Mouse (Mus musculus) common myeloid progenitor, adult 5-6 weeks (primary cell): ENCODE data around the gene Rtn3. TPM values are rescaled to one million over a fixed set of nuclear protein-coding genes. Genes with fewer than 3 reads are reported as not detected.
"Not testable (repeated sequence)": the region's sequence is repeated elsewhere in the genome, so short reads cannot be mapped to it uniquely, and the experiment has no call there.

Source experiments
- ATAC-seq: replicated peaks from 2 replicates; pipeline ENCODE4 v1.8.0; 2016; ENCODE audit warnings: low read depth, mild to moderate bottlenecking, moderate TSS enrichment, inconsistent platforms; ENCODE audit not compliant: poor library complexity, severe bottlenecking
- total RNA-seq: library from RNA; stranded (forward); fragments of 200-1000, 187-1606 nt; gene quantifications from 2 replicates; pipeline ENCODE4 v1.2.3, GENCODE M21; 2017

Rtn3 gene
- total RNA-seq, result 85.4 and 85.6 TPM in 2 replicates

DNA sequence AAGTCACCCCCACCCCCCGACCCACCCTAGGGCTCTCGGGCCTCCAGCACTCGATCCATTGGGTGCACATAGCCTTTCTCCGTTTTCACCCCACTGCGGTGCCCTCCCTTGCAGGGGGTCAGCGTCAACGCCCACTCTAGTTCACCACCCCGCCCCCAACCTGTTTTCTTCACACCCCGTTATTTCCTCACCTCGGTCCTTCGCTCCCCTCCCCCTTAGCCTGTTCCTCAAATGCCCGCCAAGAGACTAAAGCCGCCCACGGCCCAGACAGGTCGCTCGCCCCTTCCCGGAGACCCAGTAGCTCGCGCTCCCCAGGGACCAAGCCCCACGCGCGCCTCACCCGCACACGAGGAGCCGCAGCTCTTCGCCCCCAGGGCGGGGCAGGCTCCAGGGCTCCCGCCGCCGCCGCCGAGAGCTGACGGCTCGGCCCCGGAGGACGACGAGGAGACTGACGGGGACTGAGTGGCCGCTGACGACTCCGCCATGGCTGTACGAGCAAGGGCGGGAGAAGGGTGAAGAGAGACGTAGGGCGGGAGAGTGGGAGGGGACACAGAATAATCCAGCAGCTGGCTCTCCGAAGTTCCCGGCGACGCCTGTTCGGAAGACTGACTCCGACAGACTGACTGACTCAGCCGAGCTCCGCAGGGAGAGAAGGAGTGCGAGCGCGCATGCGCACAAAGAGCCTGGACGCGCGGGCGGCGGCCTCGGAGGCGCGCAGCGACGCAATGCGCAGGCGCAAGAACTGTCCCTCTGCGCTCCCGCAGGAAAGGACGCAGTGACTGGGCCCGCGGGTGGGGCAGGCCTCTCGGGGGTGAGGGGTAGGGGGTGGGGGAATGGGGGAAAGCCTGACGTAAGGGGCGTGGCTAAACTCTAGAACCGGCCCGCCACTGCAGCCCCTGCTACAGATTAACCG is at the start of gene Rtn3:
Gene Rtn3, minus strand, starts transcription at position 683 of the 913 bp plus-strand sequence.
- peak; percentile 70 for ATAC-seq

DNA sequence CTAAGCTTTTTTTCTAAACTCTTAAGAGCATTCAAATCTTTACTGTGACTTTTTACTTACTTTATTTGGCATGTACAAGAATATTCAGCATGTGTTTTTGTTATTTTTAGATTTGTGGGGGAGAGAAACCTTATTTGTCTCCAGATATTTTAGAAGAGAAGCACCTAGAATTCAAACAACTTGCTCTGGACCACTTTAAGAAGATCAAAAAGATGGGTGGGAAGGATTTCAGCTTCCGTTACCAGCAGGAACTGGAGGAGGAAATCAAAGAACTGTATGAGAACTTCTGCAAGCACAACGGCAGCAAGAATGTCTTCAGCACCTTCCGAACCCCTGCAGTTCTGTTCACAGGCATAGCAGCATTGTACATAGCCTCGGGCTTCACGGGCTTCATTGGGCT is 48.8 kb upstream of the Rtn3 start:
- no peak for ATAC-seq

DNA sequence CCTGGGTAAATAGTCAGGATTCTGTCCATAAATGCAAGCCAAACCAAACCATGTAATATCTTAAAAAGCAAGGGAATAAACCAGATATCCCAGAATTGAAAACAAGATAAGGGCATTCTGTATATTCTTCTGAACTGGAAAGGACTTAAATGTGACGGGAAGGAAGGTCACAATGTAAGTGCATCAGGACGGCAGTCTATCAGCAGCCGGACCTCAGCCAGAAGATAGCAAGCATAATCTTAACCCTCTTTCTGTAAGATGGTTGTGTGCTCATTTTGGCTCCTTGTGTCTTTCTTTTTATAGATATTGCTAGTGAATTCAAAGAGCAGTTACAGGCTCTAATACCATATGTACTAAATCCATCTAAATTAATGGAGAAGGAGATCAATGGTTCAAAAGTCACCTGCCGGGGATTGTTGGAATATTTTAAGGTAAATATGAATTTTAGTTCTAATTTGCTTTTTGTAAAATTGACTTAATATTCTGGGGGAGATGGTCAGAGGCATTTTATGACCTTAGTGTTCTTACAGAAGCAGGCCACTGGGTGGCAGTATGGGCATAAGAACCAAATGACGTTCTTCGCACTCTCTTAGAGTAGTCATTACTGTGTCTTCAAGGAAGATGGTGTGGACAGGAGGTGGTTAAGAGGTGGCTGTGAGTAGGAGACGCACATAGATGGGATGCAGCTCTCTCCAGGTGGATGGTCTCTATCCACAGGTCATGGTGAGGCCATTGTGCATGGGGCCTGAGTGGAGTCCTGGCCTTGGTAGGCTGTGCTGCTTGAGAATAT is 45.8 kb upstream of the Rtn3 start:
- ATAC-seq, result peak; percentile 83

DNA sequence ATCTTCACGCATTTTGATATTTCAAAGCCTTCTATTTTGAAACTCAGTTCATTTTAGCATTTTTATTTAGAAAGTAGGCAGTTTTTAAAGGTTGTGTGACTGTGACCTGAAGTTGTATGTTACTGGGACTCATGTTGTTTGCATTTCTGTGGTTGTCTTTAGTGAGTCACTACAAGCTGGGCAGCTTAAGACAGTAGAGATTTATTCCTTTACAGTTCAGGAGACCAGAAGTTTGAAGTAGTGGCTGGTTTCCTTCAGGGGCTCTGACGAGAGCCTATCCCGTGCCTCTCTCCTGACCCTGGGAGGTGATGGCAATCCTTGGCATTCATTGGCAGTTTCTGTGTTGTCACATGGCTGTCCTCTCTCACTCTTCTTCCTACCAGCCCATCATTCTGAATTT is 41.8 kb upstream of the Rtn3 start:
- ATAC-seq, result no peak

DNA sequence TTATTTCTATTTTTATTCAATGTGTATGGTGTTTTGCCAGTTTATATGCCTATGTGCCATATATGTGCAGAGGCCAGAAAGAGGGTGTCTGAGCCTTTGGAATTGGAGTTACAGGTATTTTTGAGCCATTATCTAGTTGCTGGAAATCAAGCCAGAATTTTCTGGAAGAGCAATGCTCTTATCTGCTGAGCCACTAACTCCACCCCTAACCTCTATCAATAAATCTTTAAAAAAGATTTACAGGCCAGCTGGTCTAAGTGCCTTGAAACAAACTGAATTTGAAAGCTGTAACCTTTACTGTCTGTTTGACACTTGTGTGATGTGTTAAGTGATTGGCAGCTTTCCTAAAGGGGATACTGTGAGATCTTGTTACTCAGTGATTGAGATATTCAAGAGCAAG is 40.7 kb upstream of the Rtn3 start:
- no peak for ATAC-seq

DNA sequence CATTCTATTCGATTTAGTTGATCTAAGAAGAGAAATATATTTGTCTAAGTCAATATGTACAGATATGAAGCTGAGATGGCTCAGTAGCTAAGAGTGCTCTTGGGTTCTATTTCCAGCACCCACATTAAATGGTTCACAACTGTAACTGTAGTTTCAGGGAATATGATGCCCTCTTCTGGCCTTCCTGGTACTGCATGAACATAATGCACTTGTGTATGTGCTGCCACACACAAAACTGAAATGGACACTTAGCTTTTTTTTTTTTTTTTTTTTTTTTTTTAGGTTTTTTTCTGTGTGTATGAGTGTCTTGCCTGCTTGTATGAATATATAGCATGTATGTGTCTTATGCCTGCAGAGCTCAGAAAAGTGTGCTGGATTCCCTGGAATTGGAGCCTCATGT is 40.2 kb upstream of the Rtn3 start:
- no peak for ATAC-seq

DNA sequence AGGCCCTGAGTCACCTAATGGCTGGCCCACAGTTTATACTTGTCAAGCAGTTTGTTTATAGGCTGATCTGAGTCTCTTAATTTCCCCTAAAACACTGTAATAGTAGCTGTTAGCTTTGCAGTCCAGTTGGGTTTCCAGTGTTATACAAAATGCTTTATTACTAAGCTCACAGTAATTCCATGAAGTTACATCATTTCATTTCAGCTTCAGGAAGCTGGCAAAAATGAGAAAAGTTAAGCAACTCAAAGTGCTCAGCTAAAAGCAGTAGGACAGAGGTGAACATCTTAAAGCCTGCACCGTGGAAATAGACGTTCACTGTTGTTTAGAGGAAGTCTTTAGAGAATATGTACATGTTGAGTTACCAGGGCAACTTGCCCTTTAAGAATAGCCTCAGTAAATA is 39.8 kb upstream of the Rtn3 start:
- no peak for ATAC-seq

DNA sequence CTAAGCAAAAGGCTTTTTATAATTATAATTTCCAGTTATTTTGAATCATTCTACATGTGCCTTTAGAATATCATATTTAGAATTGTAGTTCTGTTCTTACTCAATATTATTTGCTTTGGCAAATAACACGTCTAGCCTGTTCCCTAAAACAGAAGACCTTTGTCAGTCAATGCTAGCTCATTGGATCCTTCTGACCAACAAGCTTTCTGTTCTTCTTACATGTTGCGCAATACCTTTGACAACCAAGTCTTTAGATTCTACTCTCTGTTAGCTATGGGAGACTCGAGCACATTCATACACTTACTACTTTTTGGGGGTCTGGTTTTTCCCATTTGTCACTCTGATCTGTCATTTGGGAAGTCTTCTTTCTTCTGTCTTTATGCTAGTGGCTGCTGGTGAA is 38.5 kb upstream of the Rtn3 start:
- ATAC-seq, result no peak

DNA sequence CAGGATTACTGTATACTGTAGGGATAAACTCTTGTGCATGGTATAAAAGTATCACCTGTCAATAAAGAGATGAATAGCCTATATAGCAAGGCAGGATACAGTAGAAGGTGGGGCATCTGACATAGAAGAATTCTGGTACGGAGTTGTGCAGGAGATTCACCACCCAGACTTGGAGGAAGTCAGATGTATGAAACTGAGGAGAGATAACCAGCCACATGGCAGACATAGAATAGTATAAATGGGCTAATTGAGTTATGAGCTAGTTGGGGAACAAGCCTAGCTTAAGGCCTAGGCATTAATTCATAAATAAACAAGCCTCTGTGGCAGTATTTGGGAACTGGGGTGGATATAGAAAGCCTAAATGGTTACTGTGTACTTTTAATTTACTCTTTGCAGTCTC is 33.4 kb upstream of the Rtn3 start:
- ATAC-seq, result no peak

DNA sequence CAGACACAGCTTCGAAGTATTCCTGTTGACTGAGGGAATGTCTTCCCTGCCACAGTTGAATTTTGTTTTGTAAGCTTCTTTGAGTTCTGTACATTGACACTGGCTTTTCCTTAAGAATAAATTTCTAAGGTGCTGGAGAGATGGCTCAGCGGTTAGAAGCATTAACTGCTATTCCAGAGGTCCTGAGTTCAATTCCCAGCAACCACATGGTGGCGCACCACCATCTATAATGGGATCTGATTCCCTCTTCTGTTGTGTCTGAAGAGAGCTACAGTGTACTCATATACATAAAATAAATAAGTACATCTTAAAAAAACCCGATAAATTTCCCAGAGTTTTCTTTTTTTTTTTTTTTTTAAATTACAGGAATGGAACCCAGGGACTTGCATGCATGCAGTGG is 24.9 kb upstream of the Rtn3 start:
- ATAC-seq, result no peak

DNA sequence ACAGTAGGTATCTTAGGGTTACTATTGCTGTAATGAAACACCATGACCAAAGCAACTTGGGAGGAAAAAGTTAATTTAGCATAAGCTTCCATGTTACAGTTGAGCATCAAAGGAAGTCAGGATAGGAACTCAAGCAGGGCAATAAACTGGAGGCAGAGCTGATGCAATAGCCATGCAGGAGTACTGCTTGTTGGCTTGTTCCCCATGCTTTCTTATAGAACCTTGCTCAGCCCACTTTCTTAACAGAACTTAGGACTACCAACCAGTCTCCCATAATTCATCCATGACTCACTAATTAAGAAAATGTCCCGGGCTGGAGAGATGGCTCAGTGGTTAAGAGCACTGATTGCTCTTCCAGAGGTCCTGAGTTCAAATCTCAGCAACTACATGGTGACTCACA is 23.2 kb upstream of the Rtn3 start:
- no peak for ATAC-seq

DNA sequence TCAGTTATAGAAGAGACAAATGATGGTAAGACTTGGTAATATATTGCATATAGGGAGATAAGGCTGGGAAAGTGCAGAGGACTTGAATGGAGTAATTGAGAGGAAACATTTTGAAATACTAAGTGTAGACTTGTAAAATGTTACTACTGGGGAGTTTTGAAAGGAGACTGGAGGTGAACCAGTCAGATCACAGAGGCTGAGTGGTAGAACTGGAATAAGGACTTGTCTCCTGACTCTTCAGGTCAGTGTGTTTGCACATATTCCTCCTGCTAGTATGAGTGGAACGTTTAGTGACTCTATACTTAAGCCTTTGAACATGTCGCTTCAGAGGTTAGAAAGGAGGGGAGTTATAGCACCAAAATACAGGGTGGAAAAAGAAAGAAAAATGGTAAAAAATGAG is 19.4 kb upstream of the Rtn3 start:
- ATAC-seq, result no peak

DNA sequence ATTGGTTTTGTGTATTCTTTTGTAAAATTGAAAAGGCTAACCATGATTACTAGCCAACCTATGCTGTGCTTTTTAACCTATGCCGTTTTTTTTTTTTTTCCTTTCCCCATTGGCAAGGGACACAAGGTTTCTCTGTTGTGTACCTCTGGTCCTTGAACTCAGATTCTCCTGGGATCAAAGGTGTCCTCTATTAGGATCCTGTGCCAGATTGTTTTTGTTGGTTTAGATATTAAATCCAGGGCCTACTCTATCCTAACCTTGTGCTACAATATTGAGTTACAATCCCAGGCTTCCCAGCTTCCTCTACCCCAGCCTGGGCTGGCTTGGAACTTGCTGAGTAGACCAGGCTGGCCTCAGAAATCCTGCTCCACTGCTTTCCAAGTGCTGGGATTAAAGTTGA is 17.6 kb upstream of the Rtn3 start:
- ATAC-seq, result no peak

DNA sequence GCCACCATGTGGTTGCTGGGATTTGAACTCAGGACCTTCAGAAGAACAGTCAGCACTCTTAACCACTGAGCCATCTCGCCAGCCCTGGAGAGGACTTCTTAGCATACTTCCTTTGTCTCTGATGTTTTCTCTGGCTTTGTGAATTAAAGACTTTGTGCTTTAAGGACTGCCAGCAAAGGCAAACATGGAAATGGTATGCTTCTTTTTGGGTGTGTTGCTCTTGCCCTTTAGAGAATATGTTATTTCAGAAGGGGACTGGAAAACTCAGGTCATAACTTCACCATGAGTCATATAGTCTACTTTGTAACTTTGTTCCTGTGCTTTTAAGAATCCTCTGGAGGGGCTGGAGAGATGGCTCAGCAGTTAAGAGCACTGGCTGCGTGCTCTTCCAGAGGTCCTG is 15.7 kb upstream of the Rtn3 start:
- ATAC-seq, result no peak

DNA sequence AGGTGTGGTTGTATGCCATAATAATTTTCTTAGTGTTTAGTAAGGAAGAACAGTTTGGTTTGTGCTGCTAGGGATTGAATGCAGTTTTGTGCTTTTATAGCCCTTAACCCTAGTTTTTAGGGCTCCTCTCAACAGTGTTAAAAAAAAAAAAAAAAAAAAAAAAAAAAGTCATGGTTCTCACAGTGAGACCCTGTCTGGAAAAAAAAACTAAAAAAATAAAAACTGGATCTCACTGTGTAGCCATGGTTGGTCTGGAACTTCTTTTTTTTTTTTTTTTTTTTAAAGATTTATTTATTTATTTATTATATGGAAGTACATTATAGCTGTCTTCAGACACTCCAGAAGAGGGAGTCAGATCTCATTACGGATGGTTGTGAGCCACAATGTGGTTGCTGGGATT is 13.0 kb upstream of the Rtn3 start:
- ATAC-seq, result not testable (repeated sequence)

DNA sequence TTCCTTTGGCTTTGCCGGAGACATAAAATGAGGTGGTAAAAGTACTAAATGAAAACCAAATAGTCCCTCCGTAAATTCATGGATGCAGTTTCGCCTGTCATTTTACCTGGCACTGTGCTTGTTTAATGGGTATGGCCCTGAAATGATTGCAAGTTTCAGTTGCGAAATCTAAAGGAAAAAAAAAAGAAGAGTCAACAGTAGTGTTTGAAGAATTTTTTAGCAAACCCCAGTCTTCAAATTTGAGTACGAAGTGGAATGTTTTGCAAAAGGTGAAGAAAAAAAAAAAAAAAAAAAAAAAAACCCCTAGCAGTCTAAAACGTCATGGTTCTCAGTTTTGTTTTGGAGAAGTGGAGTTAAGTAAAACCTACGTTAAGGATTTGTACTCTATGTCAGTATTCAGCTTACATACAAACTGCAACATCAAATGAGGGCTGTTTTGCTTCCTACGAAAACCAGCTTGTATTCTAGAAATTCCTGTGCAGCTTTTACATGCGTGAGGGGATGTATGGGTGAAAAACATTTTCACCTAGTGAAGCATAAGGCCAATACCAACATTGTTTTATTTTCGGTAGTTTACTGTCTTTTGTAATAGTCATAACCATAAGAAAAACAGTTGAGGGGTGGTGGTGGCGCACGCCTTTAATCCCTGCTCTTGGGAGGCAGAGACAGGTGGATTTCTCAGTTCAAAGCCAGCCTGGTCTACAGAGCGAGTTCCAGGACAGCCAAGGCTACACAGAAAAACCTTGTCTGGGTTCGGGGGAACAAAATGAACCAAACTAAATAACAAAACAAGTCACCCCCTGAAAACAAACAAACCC is 12.3 kb upstream of the Rtn3 start:
- no peak for ATAC-seq

DNA sequence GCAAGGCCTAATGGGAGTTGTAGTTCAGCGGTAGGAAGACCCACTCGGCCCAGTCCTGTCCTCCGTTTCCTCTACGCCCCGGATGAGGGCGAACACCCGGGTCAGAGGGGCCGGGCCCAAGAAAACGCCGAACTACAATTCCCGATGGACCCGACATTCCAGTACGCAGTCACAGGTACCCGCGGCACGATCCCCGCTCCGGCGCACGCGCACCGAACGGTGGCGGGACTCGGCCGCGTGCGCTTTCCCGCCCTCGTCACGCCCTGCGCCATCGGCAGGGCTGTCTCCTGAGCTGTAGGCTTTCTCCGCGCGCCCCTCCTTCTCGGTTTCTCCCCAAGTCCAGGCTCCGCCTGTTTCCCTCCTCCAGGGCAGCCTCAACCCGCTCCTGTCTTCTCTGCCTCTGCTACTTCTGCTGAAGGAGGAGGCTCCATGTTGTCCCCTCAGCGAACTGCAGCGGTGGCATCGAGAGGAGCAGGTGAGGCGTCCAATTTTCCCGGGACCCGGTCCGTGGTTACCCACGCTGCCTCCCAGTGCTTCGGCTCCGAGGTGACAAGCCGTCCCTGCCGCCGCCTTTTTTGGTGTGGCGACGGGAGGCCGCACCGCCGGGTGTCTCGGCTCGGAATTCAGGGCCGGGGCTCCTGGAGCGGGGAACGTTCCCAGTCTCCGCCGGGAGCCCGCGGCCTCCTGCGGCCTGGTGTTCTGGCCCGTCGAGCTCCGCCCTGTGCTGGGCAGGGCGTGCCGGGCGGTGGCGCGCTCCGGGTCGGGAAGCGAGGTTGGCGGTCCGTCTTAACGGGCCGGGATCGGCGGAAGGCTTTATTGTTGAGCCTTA is 11.3 kb upstream of the Rtn3 start:
- ATAC-seq, result peak; percentile 87

DNA sequence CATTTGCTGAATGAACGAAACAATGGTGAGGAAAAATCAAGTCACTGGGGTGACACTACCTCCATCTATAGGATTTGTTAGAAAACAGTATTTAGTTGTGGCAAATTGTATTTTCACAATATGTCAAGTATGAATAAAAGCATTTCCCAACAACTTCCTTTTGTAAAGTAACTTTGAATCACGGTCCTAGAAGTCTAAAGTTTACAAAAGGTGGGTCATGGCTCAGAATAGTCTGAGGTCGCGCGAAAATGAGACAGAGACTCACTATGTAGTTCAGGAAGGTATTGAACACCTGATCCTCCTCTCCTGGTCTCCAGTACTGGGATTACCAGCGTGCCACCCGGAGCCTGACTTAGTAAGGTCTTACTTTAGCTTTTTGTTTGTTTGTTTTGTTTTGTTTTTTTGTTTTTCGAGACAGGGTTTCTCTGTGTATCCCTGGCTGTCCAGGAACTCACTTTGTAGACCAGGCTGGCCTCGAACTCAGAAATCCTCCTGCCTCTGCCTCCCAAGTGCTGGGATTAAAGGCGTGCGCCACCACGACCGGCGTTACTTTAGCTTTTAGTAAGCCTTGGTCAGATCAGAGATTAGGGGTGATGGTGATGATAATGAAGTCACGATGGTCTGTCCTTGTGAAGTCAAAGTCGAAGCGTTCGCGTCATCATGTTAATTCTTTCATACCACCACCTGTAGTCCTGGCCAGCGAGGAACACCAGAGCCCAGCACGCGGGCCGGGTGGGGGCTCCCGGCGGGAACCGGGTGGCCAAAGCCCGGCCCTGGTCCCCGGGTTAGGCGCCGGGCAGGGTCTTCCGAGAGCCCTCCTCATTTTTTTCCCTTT is 10.5 kb upstream of the Rtn3 start, which contains the start of gene Atl3:
Gene Atl3, plus strand, starts transcription at position 689 of the 835 bp plus-strand sequence.
- no peak for ATAC-seq

DNA sequence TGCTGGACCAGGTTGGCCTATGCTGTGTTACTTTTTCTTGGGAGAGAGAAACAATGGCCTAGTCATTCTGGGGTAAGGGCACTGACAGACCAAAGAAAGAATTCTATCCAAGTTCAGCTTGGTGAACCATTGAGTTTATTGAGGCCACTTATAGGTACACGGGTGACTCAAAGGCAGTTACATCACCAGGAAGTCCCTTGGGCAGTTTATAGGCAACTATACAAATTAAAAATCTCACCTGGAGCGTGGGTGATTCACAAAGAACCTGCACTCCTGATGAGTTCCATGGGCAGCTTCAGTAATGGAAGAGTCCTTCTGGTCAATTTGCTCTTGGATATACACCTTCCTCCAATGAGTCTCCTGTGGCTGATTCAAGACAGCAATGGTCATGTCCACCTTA is 9.6 kb upstream of the Rtn3 start:
- ATAC-seq, result no peak
